Mouse (Mus musculus) right cerebral cortex, adult 18-20 months (tissue): ENCODE results near the gene Peli2.

Experiments used
- DNase-seq: peaks from one replicate; pipeline ENCODE4 v3.0.0; 2022; ENCODE audit warnings: mixed read lengths

Gene Peli2

DNA sequence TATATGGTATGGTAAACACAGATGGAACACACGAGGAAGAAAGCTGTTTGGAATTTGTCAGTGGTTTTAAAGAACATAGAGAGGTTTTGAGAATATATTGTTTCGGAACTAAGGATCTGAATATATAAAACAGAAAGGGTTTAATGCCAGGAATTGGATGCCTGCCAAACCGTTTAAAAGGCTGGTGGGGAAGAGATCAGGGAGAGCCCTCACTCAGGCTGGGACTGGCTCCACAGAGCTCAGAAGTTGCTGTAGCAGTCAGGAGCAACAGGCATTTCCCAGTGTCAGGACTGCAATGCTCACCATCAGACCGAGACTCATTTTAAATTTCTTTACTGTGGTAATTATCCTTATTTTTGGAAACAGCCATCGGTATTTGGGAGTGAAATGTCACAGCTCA, 76.2 kb downstream of the Peli2 start:
- no peak for DNase-seq

DNA sequence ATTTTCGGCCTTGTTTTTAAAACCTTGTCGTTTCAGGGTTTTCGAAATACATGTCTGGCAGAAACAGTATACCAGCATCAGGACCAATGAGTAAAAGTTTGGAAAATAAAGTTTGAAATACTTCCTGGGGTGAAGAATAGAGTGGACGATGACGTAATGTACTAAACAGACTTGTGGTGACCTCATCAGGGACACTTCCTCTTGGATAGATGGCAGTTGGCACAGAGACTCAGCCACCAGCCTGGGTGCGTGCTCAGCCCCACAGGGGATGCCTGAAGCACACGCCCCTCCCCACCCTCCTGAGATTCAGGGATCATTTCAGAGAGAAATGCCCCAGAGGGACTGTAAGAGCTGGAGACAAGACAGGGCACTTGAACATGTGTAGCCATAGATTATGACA, 76.7 kb downstream of the Peli2 start:
- no peak for DNase-seq

DNA sequence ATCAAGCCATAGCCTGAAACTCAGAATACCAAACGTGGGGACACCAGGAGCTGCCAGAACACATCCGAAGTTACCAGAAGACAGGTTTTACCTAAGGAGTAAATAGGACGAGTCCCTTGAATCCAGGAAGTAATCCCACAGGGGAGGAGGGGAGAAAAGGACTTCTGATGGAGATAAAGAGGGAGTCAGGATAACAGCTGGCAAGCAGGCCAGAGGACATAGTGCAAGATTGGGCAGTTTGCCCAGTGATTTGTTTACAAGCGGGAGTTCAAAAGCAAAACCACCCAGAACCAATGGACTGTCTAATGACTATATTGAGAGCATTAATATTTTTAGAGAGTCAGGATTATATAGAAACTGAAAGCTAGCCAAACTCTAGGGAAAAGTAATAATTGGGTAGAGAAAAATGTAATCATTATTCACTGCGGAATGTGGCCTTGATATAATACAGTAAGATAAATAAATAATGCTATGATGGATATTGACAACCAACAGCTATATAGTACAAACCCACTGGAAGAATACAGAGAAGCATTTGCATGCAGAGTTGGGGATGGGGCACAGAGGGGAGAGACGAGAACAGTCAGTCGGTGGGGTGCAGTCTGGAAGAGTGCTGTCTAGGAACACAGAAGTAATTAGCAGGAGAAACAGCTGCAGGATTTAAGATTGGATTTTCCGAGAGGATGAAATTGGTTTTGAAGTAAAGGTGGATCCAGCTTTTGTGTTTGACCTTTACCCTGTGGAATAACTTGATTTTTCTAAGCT, 77.7 kb downstream of the Peli2 start:
- DNase-seq: no peak

DNA sequence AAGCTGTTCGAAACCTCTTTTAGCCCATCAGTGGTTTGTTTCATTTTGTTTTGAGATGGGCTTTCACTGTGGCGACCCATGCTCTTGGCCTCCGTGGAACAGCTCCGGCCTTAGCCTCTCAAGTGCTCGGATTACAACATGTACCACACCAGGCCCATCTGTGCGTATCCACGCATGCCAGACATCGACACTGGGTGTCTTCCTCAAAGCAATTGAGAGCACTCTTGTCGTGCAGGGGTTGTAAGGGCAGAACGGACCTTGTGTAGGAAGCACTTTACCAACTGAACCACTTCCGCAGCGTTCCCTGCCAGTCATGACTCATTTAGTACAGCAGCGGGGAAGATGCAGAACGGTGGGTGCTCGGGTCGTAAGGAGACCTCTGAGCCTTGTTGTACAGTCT, 78.3 kb downstream of the Peli2 start:
- DNase-seq: no peak

DNA sequence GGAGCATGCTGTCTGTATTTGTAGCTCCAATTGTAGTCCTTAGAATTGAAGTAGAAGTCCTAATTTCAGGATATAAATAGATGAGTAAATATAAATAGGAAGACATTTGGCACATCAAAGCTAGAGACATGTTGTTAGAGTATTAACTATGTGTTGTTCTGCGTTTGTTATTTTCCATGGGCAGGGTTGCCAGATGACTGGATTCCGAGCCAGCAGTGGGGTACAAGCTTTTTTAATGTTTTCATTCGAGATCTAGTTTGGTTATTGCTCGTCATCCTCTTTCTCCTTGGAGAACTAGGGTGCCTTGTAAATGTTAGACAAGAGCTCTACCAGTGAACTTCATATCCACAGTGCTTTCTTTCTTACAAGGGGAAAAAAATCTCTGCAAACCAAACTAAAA, 78.9 kb downstream of the Peli2 start:
- DNase-seq: no peak

DNA sequence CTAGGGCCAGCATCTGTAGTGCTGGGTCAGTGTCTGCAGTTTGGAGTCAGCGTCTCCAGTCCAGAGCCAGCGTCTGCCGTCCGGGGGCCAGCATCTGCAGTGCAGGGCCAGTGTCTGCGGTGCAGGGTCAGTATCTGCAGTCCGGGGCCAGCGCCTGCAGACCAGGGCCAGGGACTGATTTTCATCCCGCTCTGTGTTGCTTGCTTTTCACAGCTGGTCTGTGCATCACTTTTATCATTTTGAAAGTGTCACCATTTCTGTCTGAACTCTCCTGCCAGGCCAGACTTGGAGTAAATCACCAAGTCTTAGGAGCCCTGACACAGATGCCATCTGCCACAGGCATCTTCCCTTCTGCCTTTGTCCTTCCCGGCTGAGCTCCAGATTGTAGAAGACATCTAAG, 79.7 kb downstream of the Peli2 start:
- no peak for DNase-seq

DNA sequence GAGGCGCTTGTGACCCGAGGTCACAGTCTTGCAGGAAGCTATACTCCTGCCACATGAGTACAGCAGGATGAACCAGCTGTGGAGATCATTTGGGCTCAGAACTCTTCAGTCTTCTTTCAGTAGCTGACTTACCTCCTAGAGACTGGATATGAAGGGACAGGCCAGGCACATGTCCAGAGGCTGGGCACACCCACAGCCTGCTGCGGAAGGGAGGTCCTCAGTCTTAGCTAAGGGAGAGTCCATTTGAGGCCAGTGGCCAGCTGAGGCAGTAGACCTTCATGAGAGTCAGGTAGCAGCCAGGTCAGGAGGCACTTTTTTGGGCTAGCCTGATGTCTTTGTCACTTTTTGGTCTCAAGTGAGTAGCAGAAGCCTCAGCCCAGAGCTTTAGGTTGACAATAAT, 80.2 kb downstream of the Peli2 start:
- no peak for DNase-seq

DNA sequence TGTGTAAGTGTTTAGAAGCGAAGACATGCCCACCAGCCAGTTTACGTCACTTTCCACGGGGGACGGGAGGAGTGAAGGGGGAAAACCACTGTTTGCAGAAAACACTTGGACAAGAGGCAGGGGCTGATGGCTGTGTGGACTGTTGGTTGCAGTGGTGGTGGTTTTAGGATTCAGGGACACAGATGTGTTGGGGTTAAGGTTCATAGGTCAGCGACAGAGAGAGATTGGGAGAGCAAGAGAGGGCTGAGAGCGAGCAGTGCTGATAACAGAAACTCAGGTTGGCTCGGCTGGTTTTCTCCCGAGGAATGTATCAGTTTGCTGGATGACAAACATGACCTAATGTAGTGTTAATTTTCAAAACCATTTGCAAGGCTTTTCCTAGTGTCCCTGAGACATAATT, 80.8 kb downstream of the Peli2 start:
- no peak for DNase-seq

DNA sequence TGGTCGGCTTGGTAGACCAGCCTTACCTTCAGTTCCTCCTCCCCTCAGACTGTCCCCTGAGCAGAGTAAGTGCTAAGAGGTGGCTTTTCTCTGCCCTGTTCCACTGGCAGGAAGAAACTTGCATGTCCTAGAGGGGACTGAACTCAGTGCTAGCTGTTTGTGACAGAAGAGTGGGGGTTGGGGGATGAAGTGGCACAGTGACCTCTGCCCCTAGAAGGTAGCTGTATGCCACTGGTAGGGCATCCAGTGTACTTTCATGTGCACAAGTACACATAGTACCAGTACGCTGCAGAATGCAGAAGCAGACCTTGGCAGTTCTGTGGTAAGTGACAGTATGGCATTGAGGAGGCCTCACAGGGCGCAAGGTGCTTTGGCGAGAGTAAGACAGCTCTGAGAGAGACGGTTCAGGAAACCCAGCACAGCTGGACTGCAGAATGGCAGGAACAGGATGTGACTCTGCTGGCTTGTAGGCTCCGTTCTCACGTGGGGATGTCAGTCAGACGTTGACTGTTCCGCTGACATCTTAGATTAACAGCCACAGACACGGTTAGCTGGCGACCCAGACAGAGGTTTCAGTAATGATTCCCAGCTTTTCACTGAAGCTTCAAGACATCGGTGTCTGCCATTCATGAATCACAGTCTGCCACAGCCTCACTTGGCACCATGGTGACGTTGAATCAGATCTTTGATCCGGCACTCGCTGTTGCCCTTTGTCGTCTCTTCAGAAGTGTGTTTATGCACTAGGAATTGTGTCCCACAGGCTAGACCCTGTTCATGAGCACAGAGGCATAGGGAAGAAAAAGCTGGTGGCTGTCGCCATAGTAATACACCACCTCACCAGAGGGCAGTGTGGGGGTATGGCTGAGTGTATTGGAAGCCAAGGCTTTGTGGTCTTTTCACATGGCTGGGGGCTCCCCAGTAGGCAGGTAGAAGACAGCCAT, 81.7 kb downstream of the Peli2 start:
- DNase-seq: no peak

DNA sequence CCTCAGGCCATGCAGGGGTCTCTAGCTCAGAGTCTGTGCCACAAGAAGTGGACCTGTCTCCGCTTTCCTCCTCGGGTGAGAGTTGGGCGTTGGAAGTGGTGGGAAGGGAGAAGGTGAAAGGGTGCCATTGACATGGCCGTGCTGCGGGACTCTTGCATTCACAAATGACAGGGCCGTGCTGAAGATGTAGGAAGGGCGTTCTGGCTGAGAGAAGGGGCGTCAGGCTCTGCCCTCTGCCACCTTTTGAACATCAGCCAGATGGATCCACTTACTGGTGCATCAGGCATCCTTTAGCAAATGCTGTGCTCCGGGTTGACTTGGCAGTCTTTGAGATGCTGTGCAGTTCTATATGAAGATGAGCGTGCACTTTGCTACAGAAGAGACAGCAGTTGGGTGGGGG, 84.4 kb downstream of the Peli2 start:
- DNase-seq: no peak

DNA sequence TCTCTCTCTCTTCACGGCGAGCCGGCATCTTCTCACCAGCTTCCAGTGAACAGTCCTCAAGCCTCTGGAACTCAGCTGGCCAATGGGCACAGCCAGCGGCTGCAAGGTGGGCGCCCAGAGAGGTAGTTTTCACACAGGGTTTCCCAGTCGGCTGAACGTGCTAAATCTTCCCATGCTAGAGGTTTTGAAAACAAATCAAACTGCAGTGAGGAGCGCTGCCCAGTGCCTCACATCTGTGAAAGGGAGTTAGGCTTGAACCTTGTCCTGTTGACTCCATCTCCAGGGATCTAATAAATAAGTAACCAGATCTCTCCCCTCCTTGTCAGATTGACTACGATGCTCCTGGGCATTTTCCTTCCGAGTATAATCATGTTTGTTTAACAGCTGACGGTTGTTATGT, 85.0 kb downstream of the Peli2 start:
- DNase-seq: no peak

DNA sequence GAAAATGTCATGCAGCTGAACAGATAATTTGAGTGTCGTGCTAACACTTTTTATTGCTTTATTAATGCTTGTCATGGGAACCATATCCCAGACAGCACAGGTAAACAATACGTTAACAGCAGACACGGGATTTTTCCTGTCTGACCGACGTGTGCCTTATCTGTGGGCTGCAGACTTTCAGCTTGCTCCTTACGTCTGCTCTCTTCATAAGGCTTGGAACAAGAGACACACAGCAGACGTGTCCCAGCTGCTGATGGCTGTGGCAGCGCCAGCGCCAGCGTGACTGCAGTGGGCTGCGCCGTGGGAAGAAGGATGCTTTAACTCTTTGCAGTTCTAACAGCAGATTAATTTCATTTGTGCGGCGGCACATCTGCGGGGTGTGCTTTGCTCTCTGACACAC, 86.5 kb downstream of the Peli2 start:
- DNase-seq: peak; percentile 58

DNA sequence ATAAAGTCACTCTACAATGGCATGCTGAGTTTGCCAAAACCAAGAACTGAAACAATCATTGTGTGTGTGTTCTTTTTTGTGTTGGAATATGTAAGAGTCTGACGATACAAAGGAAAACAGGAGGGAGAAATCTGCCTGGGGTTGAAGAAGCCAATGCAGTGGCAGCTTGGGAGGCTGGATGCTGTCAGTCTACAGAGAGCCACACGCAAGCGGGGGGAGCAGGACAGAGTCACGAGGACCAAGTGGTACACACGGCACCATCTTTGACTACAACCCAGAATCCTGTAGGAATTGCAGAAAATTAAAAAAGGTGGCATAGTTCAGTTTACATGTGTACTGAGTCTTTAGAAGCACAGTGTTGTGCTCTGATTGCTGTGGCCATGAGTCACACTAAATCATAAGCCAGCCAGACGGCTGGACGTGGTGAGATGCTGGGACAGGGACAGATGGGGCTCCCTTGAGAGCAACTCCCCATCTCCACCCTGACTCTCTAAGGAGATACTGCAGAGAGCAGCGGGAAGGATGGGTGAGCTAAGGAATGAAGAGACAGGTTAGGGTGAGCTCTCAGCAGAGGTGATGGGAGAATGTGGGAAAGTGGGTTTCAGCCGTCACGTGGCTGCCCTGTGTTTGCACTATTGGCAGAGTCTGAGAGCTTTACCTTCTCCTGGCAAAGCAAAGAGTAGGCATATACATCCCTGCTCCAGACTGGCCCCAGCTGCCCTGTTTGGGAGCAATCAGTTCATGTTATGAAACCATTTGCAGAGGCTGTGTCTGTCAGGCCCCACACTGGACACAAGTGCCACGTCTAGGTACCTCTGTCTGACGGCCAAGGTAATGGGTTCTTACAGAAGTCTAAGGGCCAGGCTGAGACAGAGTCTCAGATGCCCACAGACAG, 87.4 kb downstream of the Peli2 start:
- DNase-seq: no peak

DNA sequence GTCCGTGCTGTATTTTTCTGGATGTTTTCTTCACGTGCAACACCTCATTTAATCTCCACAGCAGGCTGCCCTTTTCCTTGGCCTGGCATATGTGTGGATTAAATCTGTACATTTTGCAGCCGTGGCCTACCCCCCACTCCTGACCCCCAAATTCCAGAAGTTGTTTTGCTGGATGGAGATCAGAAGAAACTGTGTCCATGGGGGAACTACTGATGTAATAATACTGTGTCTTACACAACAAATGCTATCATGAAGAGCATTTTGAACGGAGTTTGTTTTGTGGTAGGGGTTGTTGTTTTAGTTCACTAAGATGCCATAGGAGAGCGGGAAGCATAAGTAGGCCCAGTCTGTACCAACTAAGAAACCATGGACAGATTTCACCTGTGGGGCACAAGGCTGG, 88.8 kb downstream of the Peli2 start:
- no peak for DNase-seq

DNA sequence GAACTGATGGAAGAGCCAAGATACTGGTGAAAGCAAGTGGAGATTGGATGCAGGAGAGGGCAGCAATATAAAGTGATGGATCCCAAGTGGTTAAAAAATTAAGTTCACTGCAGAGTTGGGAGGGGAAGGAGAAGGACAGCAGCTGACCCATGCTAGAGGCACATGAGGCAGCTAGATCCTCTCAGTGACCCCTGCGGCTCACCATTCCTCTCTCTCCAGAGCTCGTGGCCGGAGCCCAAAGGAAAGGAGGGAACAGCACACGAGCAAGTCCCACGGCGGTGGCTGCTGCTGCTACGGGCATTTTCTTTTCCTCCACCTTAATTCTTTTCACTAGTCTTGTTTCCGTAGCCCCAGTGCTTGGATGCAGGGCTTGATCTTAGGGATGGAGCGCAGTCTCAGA, 89.5 kb downstream of the Peli2 start:
- no peak for DNase-seq

DNA sequence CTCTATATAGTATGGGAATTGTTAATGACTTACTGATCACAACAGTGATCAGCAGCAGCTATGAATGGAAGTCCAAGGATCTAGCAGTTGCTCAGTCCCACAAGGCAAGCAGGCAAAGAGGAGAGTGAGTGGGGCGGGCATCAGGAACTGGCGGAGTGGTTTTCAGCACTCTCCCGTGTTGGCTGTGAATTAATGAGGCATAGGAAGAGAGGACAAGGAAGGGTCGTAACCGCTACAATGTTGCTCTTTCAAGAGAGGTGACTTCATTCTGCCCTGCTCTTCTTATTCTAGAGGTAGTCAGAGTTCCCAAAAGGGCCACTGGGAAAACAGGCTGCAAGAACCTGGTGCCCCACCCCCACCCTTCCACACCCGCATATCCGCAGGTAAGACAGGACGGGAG, 90.9 kb downstream of the Peli2 start:
- no peak for DNase-seq

DNA sequence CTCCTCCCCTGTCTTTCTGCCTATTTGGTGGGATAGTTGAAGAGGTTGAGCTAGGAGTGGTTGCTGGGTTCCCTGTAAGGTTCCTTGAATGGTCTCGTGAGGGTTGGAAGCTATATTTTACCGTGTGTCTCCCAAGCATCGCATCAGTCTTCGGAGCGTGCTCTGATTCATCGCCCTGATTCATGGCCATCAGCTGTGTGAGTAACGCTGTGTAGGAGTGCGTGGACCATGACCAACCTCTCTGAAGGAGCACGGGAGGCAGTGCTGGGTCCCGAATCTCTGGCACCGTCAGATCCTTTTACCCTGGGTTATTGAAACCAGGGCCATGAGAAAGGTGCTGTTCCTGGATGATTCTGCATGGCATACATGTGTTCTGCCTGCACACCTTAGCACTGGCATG, 92.2 kb downstream of the Peli2 start:
- peak; percentile 57 for DNase-seq

DNA sequence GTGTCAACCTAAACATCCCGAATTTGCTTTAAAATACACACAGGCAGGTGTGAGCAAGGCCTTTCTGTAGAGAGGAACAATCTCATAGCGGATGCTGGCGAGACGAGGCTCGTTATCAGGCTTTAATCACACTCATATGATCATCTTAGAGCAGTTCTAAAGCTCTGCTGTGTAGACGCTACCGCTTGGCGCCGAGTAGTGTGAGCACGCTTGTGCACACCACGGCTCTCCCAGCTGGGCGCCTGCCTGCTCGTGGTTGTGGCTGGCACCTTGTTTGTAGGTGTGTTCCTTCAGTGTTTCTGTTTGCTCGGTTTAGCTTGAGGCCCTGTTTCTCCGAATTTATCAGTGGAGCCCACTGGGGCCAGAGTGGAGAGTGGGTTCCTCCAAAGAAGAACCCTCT, 93.0 kb downstream of the Peli2 start:
- DNase-seq: no peak

DNA sequence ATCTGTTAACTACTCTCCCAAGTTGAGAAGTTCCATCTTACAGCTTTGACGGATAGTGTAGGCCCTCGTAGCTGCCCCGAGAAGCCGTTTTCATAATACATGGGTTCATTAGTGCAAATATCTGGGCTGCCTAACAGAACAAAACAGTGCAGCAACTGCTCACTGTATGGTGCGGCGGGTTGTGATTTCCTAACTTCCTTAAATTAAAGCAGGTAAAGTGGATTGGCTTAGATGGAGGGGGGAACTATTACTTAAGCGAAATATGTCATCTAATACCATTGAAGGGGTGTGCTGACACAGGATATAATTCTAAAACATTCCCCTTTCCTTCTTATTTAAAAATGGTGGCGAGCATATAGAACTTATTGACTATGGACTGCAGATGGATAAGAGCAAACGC, 101.4 kb downstream of the Peli2 start:
- DNase-seq: no peak

DNA sequence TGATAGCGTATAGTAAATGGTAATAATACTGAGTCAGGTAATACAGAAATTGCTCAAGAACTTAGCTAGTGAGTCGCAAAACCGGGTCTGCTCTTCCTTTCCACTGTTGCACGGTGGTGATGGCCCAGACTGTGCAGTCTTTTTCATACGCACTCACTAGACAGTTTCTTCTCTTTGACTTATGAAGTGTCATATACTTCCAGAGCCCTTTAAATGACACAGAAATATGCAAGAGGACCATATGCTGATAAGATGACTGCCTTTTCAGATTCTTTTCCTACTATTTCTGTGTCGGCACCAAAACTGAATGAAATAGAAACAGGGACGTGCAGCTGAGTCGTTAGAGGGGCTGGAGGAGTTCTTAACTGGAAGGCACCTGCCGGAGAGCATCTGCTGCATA, 102.1 kb downstream of the Peli2 start:
- no peak for DNase-seq

DNA sequence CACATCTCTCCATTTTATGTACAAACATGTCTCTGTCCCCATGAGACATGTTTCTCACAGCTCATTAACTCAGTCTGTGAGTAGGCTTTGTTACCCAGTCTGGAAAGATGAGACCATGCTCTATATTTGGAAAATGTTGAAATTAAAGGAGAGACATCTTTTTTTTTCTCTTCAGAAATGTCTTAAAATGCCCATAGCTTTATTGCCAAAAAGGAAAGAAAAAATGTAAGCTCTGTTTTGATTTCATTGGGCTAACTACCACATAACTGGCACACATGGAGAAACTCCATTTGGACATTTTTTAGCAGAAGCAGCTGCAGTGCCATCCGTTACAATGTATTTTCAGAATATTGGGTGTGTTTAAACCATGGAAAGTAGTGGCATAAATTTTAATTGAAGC, 103.6 kb downstream of the Peli2 start:
- DNase-seq: no peak

DNA sequence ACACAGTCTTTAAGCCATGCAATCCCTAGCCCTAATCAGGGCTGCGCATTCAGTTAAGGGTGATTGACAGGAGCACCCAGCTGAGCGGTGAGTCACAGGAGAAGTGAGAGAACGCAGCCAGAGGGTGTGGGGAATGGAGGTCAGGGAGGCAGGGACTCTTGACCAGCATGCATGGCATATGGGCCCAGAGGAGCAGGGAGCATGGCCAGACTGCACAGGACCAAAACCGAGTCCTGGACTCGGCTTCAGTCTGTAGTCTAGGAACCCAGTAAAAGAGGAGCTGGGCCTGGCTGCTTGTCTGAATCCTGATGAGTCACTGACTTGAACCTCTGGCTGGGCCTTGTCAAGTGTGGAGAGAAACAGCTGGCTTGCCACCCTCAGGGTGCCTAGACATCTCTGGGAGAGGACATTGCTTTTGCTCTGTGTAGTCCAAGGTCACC, 104.3 kb downstream of the Peli2 start:
- no peak for DNase-seq

DNA sequence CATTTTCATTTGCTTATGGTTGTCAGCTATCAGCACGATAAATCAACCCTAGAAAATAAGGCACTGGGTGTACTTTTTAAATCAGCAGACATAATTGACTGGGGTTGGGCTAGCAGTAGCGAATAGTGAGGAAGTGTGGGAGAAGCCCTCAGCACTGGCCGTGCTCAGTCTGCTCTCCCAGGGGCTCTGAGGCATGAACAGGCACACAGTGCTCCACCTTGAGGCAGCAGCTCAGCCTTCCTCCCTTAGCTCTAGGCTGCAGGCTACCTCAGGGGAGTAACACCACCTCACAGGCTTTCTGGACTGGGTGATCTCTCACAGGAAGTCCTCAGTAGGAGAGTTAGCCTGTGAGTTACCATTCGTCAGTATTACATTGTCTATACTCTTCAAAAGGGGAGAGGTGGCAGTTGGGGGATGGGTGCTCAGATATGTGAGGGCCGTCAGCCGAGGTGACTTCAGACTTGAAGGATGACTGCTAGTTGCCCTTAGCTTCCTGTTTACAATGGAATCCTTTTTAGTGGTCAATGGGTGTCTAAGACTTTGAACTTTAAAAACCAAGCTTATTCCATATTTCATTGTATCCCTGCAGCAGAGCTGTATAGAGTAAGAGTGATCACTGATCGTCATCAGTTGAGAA, 105.3 kb downstream of the Peli2 start:
- DNase-seq: no peak
